In genomic region chr2:158122814-158123213, GRCm38 (mm10) we compare ENCODE assay signal across 13 mouse cellular contexts. TPM values are rescaled to one million over a fixed set of nuclear protein-coding genes. Genes with fewer than 3 reads are reported as not detected.
DNase-seq lines count a peak whose midpoint lies in the region; ATAC-seq lines count a peak whose summit lies in the region.
"Had no signal": no experiment of that assay in that cellular context is flagged by ENCODE, and none has a peak within 500 bp of the region (broad histone marks: within the 10 kb centered on the region; RNA-seq: fewer than 3 reads in every experiment).

No protein-coding gene starts in this region.

- peak; percentile 29 for DNase-seq in ovary, postnatal 36 days (ENCODE audit: low spot score)
- no peak for DNase-seq in ovary, adult 18-20 months (ENCODE audit: low spot score)
- DNase-seq in left cerebral cortex, postnatal 36 days (ENCODE audit: low spot score in 2 of 2), result no peak
- no peak for DNase-seq in urinary bladder, postnatal 14 days (ENCODE audit: low spot score)
- DNase-seq in frontal cortex, postnatal 10 days (ENCODE audit: low spot score in 2 of 2), result no peak
- DNase-seq: cerebellum, adult 11-12 months; liver, embryonic 13.5 days; midbrain, embryonic 14.5 days had no signal

- peaks cover 46% of the 10 kb centered on the region for H3K4me1 ChIP-seq in heart, embryonic 13.5 days
- H3K4me1 ChIP-seq in kidney, embryonic 16.5 days (ENCODE audit: insufficient read depth, low read length), result peaks cover 17% of the 10 kb centered on the region

- no peak overlapping the region for H3K4me3 ChIP-seq in heart, embryonic 13.5 days
- H3K4me3 ChIP-seq in kidney, embryonic 16.5 days (ENCODE audit: low read length), result no peak overlapping the region
- H3K4me3 ChIP-seq: embryonic facial prominence, embryonic 10.5 days; forebrain, embryonic 12.5 days; liver, embryonic 13.5 days had no signal

- H3K36me3 ChIP-seq in heart, embryonic 13.5 days, result peaks cover 100% of the 10 kb centered on the region
- 0 out of 2 replicates have a peak, but pooled peaks cover 9% of the 10 kb centered on the region for H3K36me3 ChIP-seq in kidney, embryonic 16.5 days (ENCODE audit: insufficient read depth, low read length)
- H3K36me3 ChIP-seq: embryonic facial prominence, embryonic 10.5 days; forebrain, embryonic 12.5 days had no signal

- 39% methylated on average over 6 of the region's 6 CpGs for WGBS in heart, embryonic 13.5 days
- 83% methylated on average over 6 of the region's 6 CpGs for WGBS in kidney, embryonic 16.5 days

- H3K27me3 ChIP-seq in heart, embryonic 13.5 days (replicated peaks), result no peaks in the 10 kb centered on the region
- no peaks in the 10 kb centered on the region for H3K27me3 ChIP-seq in kidney, embryonic 16.5 days (ENCODE audit: insufficient read depth, low read length)
- H3K27me3 ChIP-seq: forebrain, embryonic 12.5 days; liver, embryonic 13.5 days had no signal

- H3K4me2 ChIP-seq in heart, embryonic 13.5 days, result no peak overlapping the region
- no peak overlapping the region for H3K4me2 ChIP-seq in kidney, embryonic 16.5 days (replicated peaks; ENCODE audit: low read depth, low read length)
- H3K4me2 ChIP-seq: forebrain, embryonic 12.5 days; liver, embryonic 13.5 days had no signal

- intact Hi-C loops in left cerebral cortex, postnatal 36 days (cut with DNase I), result no loop called here

- no peak overlapping the region; the same call in 1 of the 2 replicates for H3K9ac ChIP-seq in heart, embryonic 13.5 days
- no peak overlapping the region for H3K9ac ChIP-seq in kidney, embryonic 16.5 days (replicated peaks; ENCODE audit: low read length)
- H3K9ac ChIP-seq: forebrain, embryonic 12.5 days; liver, embryonic 13.5 days had no signal

- peak overlapping the region; percentile 89 for H3K27ac ChIP-seq in heart, embryonic 13.5 days (replicated peaks)
- 0 out of 2 replicates have a peak overlapping the region, but pooled peaks have one; percentile 75 for H3K27ac ChIP-seq in kidney, embryonic 16.5 days (ENCODE audit: low read length)
- H3K27ac ChIP-seq: embryonic facial prominence, embryonic 10.5 days; forebrain, embryonic 12.5 days had no signal

- H3K9me3 ChIP-seq in heart, embryonic 13.5 days, result no peaks in the 10 kb centered on the region
- no peaks in the 10 kb centered on the region for H3K9me3 ChIP-seq in kidney, embryonic 16.5 days (ENCODE audit: low read length)
- H3K9me3 ChIP-seq: embryonic facial prominence, embryonic 10.5 days; forebrain, embryonic 12.5 days; liver, embryonic 13.5 days had no signal

- ATAC-seq in heart, embryonic 13.5 days (ENCODE audit: extremely low read depth, insufficient number of reproducible peaks, low FRiP score, low TSS enrichment), result peak; percentile 35; the same call in 1 of the 2 replicates
- no peak for ATAC-seq in kidney, embryonic 16.5 days (ENCODE audit: low FRiP score, low TSS enrichment)
- ATAC-seq: activated CD4-positive, CD25-positive, alpha-beta regulatory T cell, adult 4 months had no signal

RNA-seq across cellular contexts. Expression of gene Tgm2, which starts 23.4 kb away (rescaled TPM):
- 218 and 237 TPM in 2 replicates for polyA plus RNA-seq in heart, embryonic 13.5 days (2015; fragmentation: Nextera tagmentation; extraction: Ambion mirVana)
- polyA plus RNA-seq in kidney, embryonic 16.5 days (2015; fragmentation: Nextera tagmentation; extraction: Ambion mirVana), result 41.6 and 48.3 TPM in 2 replicates
- total RNA-seq in left cerebral cortex, postnatal 36 days (2021), result 10 to 100 TPM; 11.2 to 11.5 TPM
